Mouse (Mus musculus) neural tube, embryonic 14.5 days (tissue): ENCODE results near the gene Col16a1. TPM values are rescaled to one million over a fixed set of nuclear protein-coding genes. Genes with fewer than 3 reads are reported as not detected.

Experiments
- ATAC-seq: fragments of 200-750 bp; cut with Nextera tagmentation; 2 replicates; pipeline ENCODE4 v1.8.0; 2017; ENCODE audit warnings: low read depth, mild to moderate bottlenecking, moderate TSS enrichment, moderate library complexity
- H3K27ac ChIP-seq: fragments of 300-500 bp; sonication (generic); 2 replicates; pipeline ENCODE4 v1.5.1; 2014; ENCODE audit warnings: low read depth, mild to moderate bottlenecking, control low read depth, low read length, moderate library complexity, mixed read lengths
- H3K27me3 ChIP-seq: fragments of 300-500 bp; sonication (generic); 2 replicates; pipeline ENCODE4 v1.6.1; 2014; ENCODE audit warnings: low read length; ENCODE audit not compliant: control insufficient read depth, insufficient read depth
- H3K36me3 ChIP-seq: fragments of 300-500 bp; sonication (generic); 2 replicates; pipeline ENCODE4 v1.6.1; 2014; ENCODE audit warnings: low read length, mixed read lengths; ENCODE audit not compliant: control insufficient read depth, insufficient read depth
- H3K4me1 ChIP-seq: fragments of 300-500 bp; sonication (generic); 2 replicates; pipeline ENCODE4 v1.6.1; 2014; ENCODE audit warnings: low read length; ENCODE audit not compliant: control insufficient read depth, insufficient read depth
- H3K4me2 ChIP-seq: fragments of 300-500 bp; sonication (generic); 2 replicates; pipeline ENCODE4 v1.6.1; 2014; ENCODE audit warnings: mild to moderate bottlenecking, low read depth, low read length, control low read depth
- H3K4me3 ChIP-seq: fragments of 300-500 bp; sonication (generic); 2 replicates; pipeline ENCODE4 v1.5.1; 2014; ENCODE audit warnings: low read depth, low read length, control low read depth, mixed read lengths
- H3K9ac ChIP-seq: fragments of 300-500 bp; sonication (generic); replicated peaks from 2 replicates; pipeline ENCODE4 v1.6.1; 2014; ENCODE audit warnings: low read depth, mild to moderate bottlenecking, control low read depth, low read length, mixed read lengths
- H3K9me3 ChIP-seq: fragments of 300-500 bp; sonication (generic); 2 replicates; pipeline ENCODE4 v1.6.1; 2016; ENCODE audit warnings: low read length; ENCODE audit not compliant: control insufficient read depth
- WGBS: fragments of 180-500 bp; shearing (Covaris S2); extraction: QIAGEN DNeasy Blood & Tissue Kit; methylation state at CpG from one replicate; pipeline ENCODE4 v1.1.7; 2014; 5-methylcytosine and 5-hydroxymethylcytosine counted together
- polyA plus RNA-seq: library from polyadenylated mRNA; unstranded; fragments of >200 nt; fragmentation: Nextera tagmentation; extraction: Ambion mirVana; gene quantifications from 2 replicates; pipeline ENCODE4 v1.2.1, GENCODE M21; 2014

The Col16a1 gene
- polyA plus RNA-seq, 1 experiment from 2014 or later: 5.8 TPM

- H3K4me1 ChIP-seq: peaks cover 12% of the 10 kb centered on the region; the same call in 1 of the 2 replicates
- 31% methylated on average over 9 of the region's 9 CpGs for WGBS
- no peak overlapping the region for H3K4me2 ChIP-seq
- peaks cover 13% of the 10 kb centered on the region for H3K27me3 ChIP-seq
- H3K27ac ChIP-seq: no peak overlapping the region; the same call in 1 of the 2 replicates
- 0 out of 2 replicates have a peak overlapping the region, but pooled peaks have one; percentile 28 for H3K9ac ChIP-seq
- H3K36me3 ChIP-seq: no peaks in the 10 kb centered on the region
- H3K4me3 ChIP-seq: no peak overlapping the region
- peak; percentile 23; the same call in 1 of the 2 replicates for ATAC-seq
- H3K9me3 ChIP-seq: no peaks in the 10 kb centered on the region
Observed at GRCm38 (mm10) chr4:130140992-130141402, 93.4 kb downstream of the Col16a1 start.

- H3K4me3 ChIP-seq: no peak overlapping the region
- H3K27ac ChIP-seq: no peak overlapping the region
- no peak overlapping the region for H3K9ac ChIP-seq
- peaks cover 12% of the 10 kb centered on the region; the same call in 1 of the 2 replicates for H3K4me1 ChIP-seq
- H3K27me3 ChIP-seq: peaks cover 13% of the 10 kb centered on the region
- ATAC-seq: no peak
- no peak overlapping the region for H3K4me2 ChIP-seq
- 62% methylated on average over 3 of the region's 3 CpGs for WGBS
- no peaks in the 10 kb centered on the region for H3K9me3 ChIP-seq
- H3K36me3 ChIP-seq: no peaks in the 10 kb centered on the region
Observed at GRCm38 (mm10) chr4:130141786-130142185, 94.1 kb downstream of the Col16a1 start.

- H3K27me3 ChIP-seq: no peaks in the 10 kb centered on the region
- no peak overlapping the region for H3K4me3 ChIP-seq
- H3K4me2 ChIP-seq: no peak overlapping the region
- no peak overlapping the region for H3K9ac ChIP-seq
- H3K4me1 ChIP-seq: no peaks in the 10 kb centered on the region
- no peak overlapping the region for H3K27ac ChIP-seq
- no peaks in the 10 kb centered on the region for H3K36me3 ChIP-seq
- H3K9me3 ChIP-seq: no peaks in the 10 kb centered on the region
- 69% methylated on average over 10 of the region's 10 CpGs for WGBS
- ATAC-seq: no peak
Observed at GRCm38 (mm10) chr4:130148405-130148804, 100.8 kb downstream of the Col16a1 start.

Other genes starting within 250 kb of the Col16a1 start
- 163 and 234 TPM in 2 replicates for gene Ptp4a2, start 236.6 kb upstream of the Col16a1 start, polyA plus RNA-seq
- gene Spocd1, start 118.6 kb upstream of the Col16a1 start, polyA plus RNA-seq: not detected in 2 replicates
- 15.4 and 17.1 TPM in 2 replicates for gene Adgrb2, start 63.0 kb upstream of the Col16a1 start, polyA plus RNA-seq
- gene Pef1, start 54.7 kb downstream of the Col16a1 start, polyA plus RNA-seq: 66.2 and 68.3 TPM in 2 replicates
- 1.2 and 1.8 TPM in 2 replicates for gene Hcrtr1, start 91.5 kb downstream of the Col16a1 start, polyA plus RNA-seq
- 0.79 and 4.7 TPM in 2 replicates for gene Tinagl1, start 127.3 kb downstream of the Col16a1 start, polyA plus RNA-seq
- gene Gm853, start 174.6 kb downstream of the Col16a1 start, polyA plus RNA-seq: not detected in 2 replicates
- gene Serinc2, start 231.4 kb downstream of the Col16a1 start, polyA plus RNA-seq: 34.8 and 36.4 TPM in 2 replicates